Mouse (Mus musculus) forebrain, embryonic 11.5 days (tissue): Measurements from ENCODE around the gene Hoxd12. TPM values are rescaled to one million over a fixed set of nuclear protein-coding genes. Genes with fewer than 3 reads are reported as not detected.

Source experiments
- ATAC-seq: fragments of 200-750 bp; cut with Nextera tagmentation; replicated peaks from 2 replicates; pipeline ENCODE4 v1.8.0; 2017; ENCODE audit warnings: moderate TSS enrichment; ENCODE audit not compliant: low FRiP score
- DNase-seq: peaks from one replicate; pipeline ENCODE4 v3.0.0-alpha.2; 2017; ENCODE audit warnings: low spot score
- H3K27ac ChIP-seq: fragments of 300-500 bp; sonication (generic); 2 replicates; pipeline ENCODE4 v1.5.1; 2014; ENCODE audit warnings: low read depth, low read length
- H3K27me3 ChIP-seq: fragments of 300-500 bp; sonication (generic); 2 replicates; pipeline ENCODE4 v1.6.1; 2014; ENCODE audit warnings: mild to moderate bottlenecking, low read length, mixed read lengths; ENCODE audit not compliant: control insufficient read depth, insufficient read depth
- H3K36me3 ChIP-seq: fragments of 300-500 bp; sonication (generic); 2 replicates; pipeline ENCODE4 v1.6.1; 2014; ENCODE audit warnings: mild to moderate bottlenecking, low read length, moderate library complexity, mixed read lengths; ENCODE audit not compliant: control insufficient read depth, insufficient read depth
- H3K4me1 ChIP-seq: fragments of 300-500 bp; sonication (generic); replicated peaks from 2 replicates; pipeline ENCODE4 v1.6.1; 2014; ENCODE audit warnings: low read length, mixed read lengths; ENCODE audit not compliant: control insufficient read depth, insufficient read depth
- H3K4me2 ChIP-seq: fragments of 300-500 bp; sonication (generic); 2 replicates; pipeline ENCODE4 v1.6.1; 2014; ENCODE audit warnings: low read depth, mild to moderate bottlenecking, low read length, moderate library complexity, mixed read lengths; ENCODE audit not compliant: severe bottlenecking
- H3K4me3 ChIP-seq: fragments of 300-500 bp; sonication (generic); 2 replicates; pipeline ENCODE4 v1.5.1; 2014; ENCODE audit warnings: low read depth, low read length
- H3K9ac ChIP-seq: fragments of 300-500 bp; sonication (generic); 2 replicates; pipeline ENCODE4 v1.6.1; 2014; ENCODE audit warnings: low read length
- H3K9me3 ChIP-seq: fragments of 300-500 bp; sonication (generic); 2 replicates; pipeline ENCODE4 v1.6.1; 2016; ENCODE audit warnings: low read length, mixed read lengths; ENCODE audit not compliant: control insufficient read depth
- WGBS: fragments of 180-500 bp; shearing (Covaris S2); extraction: QIAGEN DNeasy Blood & Tissue Kit; methylation state at CpG from one replicate; pipeline ENCODE4 v1.1.7; 2014; 5-methylcytosine and 5-hydroxymethylcytosine counted together
- polyA plus RNA-seq: library from polyadenylated mRNA; unstranded; fragments of >200 nt; fragmentation: Nextera tagmentation; extraction: Ambion mirVana; gene quantifications from 2 replicates; pipeline ENCODE4 v1.2.1, GENCODE M21; 2014

Hoxd12 gene
- polyA plus RNA-seq, 1 experiment from 2014 or later: not detected

GRCm38 (mm10) chr2:74660421-74661375 is 14.1 kb upstream of the Hoxd12 start:
- Histone ChIP-seq H3K27me3 (peaks cover 90% of the 10 kb centered on the region), H3K9me3 (no peaks in the 10 kb centered on the region), H3K4me3 (no peak overlapping the region), H3K27ac (no peak overlapping the region), H3K4me1 (peaks cover 6% of the 10 kb centered on the region; the same call in 1 of the 2 replicates), H3K9ac (no peak overlapping the region), H3K4me2 (no peak overlapping the region), H3K36me3 (no peaks in the 10 kb centered on the region)
- DNase-seq (peak; percentile 59), ATAC-seq (0 out of 2 replicates have a peak, but pooled peaks have one; percentile 7)
- 3% methylated on average over 30 of the region's 30 CpGs for WGBS

GRCm38 (mm10) chr2:74661685-74662084 is 13.1 kb upstream of the Hoxd12 start:
- Histone ChIP-seq H3K9me3 (no peaks in the 10 kb centered on the region), H3K4me2 (peak overlapping the region; percentile 22; the same call in 1 of the 2 replicates), H3K36me3 (no peaks in the 10 kb centered on the region), H3K9ac (no peak overlapping the region), H3K27ac (no peak overlapping the region), H3K27me3 (peaks cover 90% of the 10 kb centered on the region), H3K4me3 (no peak overlapping the region), H3K4me1 (peaks cover 3% of the 10 kb centered on the region; the same call in 1 of the 2 replicates)
- ATAC-seq: peak; percentile 51
- peak; percentile 86 for DNase-seq
- 1% methylated on average over 14 of the region's 14 CpGs for WGBS

GRCm38 (mm10) chr2:74663291-74663925 is 11.4 kb upstream of the Hoxd12 start:
- Histone ChIP-seq H3K4me2 (no peak overlapping the region), H3K27me3 (peaks cover 93% of the 10 kb centered on the region), H3K27ac (no peak overlapping the region), H3K4me3 (no peak overlapping the region), H3K36me3 (no peaks in the 10 kb centered on the region), H3K9ac (no peak overlapping the region), H3K9me3 (no peaks in the 10 kb centered on the region), H3K4me1 (peaks cover 4% of the 10 kb centered on the region; the same call in 1 of the 2 replicates)
- 6% methylated on average over 18 of the region's 18 CpGs for WGBS
- DNase-seq (peak; percentile 82), ATAC-seq (no peak)

GRCm38 (mm10) chr2:74666411-74666810 is 8.4 kb upstream of the Hoxd12 start:
- H3K27ac ChIP-seq: no peak overlapping the region
- DNase-seq: peak; percentile 51
- H3K9ac ChIP-seq: no peak overlapping the region
- H3K4me1 ChIP-seq: peaks cover 4% of the 10 kb centered on the region; the same call in 1 of the 2 replicates
- no peaks in the 10 kb centered on the region for H3K9me3 ChIP-seq
- WGBS: 2% methylated on average over 7 of the region's 7 CpGs
- H3K4me2 ChIP-seq: no peak overlapping the region
- H3K36me3 ChIP-seq: no peaks in the 10 kb centered on the region
- no peak overlapping the region for H3K4me3 ChIP-seq
- peaks cover 94% of the 10 kb centered on the region for H3K27me3 ChIP-seq
- ATAC-seq: no peak

GRCm38 (mm10) chr2:74667191-74667841 is 7.5 kb upstream of the Hoxd12 start:
- peak; percentile 61 for DNase-seq
- 1% methylated on average over 36 of the region's 36 CpGs for WGBS
- no peak overlapping the region for H3K4me3 ChIP-seq

DNA sequence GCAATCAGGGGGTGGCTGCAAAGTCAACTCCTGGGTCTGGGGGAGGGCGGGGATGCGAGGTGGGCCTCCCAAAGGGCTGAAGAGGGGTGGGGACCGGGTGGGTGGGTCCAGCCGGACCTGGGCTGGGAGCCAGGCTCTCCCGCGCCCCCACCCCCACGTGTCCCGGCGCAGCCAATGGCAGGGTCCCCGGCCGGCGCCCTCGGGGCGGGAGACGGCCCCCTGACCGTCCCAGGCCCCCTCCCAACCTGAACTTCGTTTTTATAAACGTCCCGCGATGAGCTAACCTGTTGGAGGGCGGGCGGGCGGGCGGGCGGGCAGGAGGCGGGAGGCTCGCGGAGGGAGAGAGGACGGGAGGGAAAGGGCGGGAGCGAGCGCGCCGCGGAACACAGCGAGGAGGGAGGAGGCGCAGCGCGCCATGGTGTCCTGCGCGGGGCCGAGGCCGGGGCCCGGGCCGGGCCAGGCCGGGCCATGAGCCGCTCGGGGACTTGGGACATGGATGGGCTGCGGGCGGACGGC is 6.9 kb upstream of the Hoxd12 start, which contains the start of gene Hoxd13:
Gene Hoxd13, plus strand, starts transcription at position 469 of the 516 bp plus-strand sequence.
- ATAC-seq: peak; percentile 74

More at GRCm38 (mm10) chr2:74667191-74667841, 7.5 kb upstream of the Hoxd12 start:
- H3K4me1 ChIP-seq: peaks cover 4% of the 10 kb centered on the region; the same call in 1 of the 2 replicates
- no peaks in the 10 kb centered on the region for H3K36me3 ChIP-seq
- H3K9ac ChIP-seq: no peak overlapping the region
- peaks cover 94% of the 10 kb centered on the region for H3K27me3 ChIP-seq
- ATAC-seq: peak; percentile 5; the same call in 1 of the 2 replicates
- no peak overlapping the region for H3K4me2 ChIP-seq
- H3K27ac ChIP-seq: no peak overlapping the region
- H3K9me3 ChIP-seq: no peaks in the 10 kb centered on the region

GRCm38 (mm10) chr2:74668370-74669229 is 6.2 kb upstream of the Hoxd12 start:
- DNase-seq (peak; percentile 76), ATAC-seq (peak; percentile 63)
- peaks cover 9% of the 10 kb centered on the region; the same call in 1 of the 2 replicates for H3K4me1 ChIP-seq
- H3K4me2 ChIP-seq: peak overlapping the region; percentile 50
- H3K9ac ChIP-seq: no peak overlapping the region
- H3K36me3 ChIP-seq: no peaks in the 10 kb centered on the region
- H3K27me3 ChIP-seq: peaks cover 95% of the 10 kb centered on the region
- H3K4me3 ChIP-seq: peak overlapping the region; percentile 28
- H3K27ac ChIP-seq: no peak overlapping the region
- under 1% methylated on average over 63 of the region's 74 CpGs for WGBS
- no peaks in the 10 kb centered on the region for H3K9me3 ChIP-seq

More for the DNA sequence above, 6.9 kb upstream of the Hoxd12 start, which contains the start of gene Hoxd13:
- peaks cover 95% of the 10 kb centered on the region for H3K27me3 ChIP-seq
- peak within 1 kb of the TSS; percentile 28 for H3K4me3 ChIP-seq
- no peak within 1 kb of the TSS for H3K9ac ChIP-seq
- H3K4me2 ChIP-seq: peak within 1 kb of the TSS; percentile 50
- 0% methylated on average over 18 of the region's 51 CpGs for WGBS
- H3K27ac ChIP-seq: no peak within 1 kb of the TSS
- peak; percentile 75 for DNase-seq
- peaks cover 8% of the 10 kb centered on the region; the same call in 1 of the 2 replicates for H3K4me1 ChIP-seq
- no peaks in the 10 kb centered on the region for H3K36me3 ChIP-seq
- H3K9me3 ChIP-seq: no peaks in the 10 kb centered on the region
